Mouse (Mus musculus): ENCODE measurements at regions not wholly inside any gene's neighbourhood (a gene's known extent, or its start where the extent isn't known, plus 50 kb on each side); places are given as distances from the start of the nearest gene placed in this dataset.

- Histone ChIP-seq H3K36me3 (ENCODE audit: control insufficient read depth, insufficient read depth) (no peaks in the 10 kb centered on the region), H3K4me3 (ENCODE audit: insufficient read depth, poor library complexity, severe bottlenecking) (no peak overlapping the region), H3ac (ENCODE audit: control insufficient read depth, insufficient read length, low read depth) (no peak overlapping the region), H3K79me3 (ENCODE audit: low read depth) (no peaks in the 10 kb centered on the region), H3K27me3 (ENCODE audit: control insufficient read depth, insufficient read depth, insufficient read length) (peaks cover 39% of the 10 kb centered on the region), H3K79me2 (ENCODE audit: control insufficient read depth, insufficient read depth) (no peaks in the 10 kb centered on the region)
- no peak for TF ChIP-seq MYOG (IDR thresholded peaks at IDR 0.05; ENCODE audit: control insufficient read depth, extremely low read depth, insufficient read length)
- TF ChIP-seq CTCF (IDR thresholded peaks at IDR 0.05; ENCODE audit: control insufficient read depth, insufficient read depth, insufficient read length), result no peak
- no peak for TF ChIP-seq CEBPB (IDR thresholded peaks at IDR 0.05; ENCODE audit: low read depth)
- no peak for TF ChIP-seq FOSL1 (IDR thresholded peaks at IDR 0.05; ENCODE audit: insufficient read depth, low read length, poor library complexity, severe bottlenecking)
- no peak for TF ChIP-seq MYOD1 (IDR thresholded peaks at IDR 0.05; ENCODE audit: control insufficient read depth, insufficient read length, low read depth)
- TF ChIP-seq MAX (IDR thresholded peaks at IDR 0.05), result no peak
- TF ChIP-seq USF1 (IDR thresholded peaks at IDR 0.05; ENCODE audit: low read depth), result no peak
Measured at GRCm38 (mm10) chr17:79960688-79961087, 64.8 kb upstream of the Atl2 start.

- H3K36me3 ChIP-seq (ENCODE audit: control insufficient read depth, insufficient read depth), result no peaks in the 10 kb centered on the region
- peaks cover 49% of the 10 kb centered on the region for H3K27me3 ChIP-seq (ENCODE audit: control insufficient read depth, insufficient read depth, insufficient read length)
- no peak overlapping the region for H3ac ChIP-seq (ENCODE audit: control insufficient read depth, insufficient read length, low read depth)
Measured at GRCm38 (mm10) chr17:79955267-79955666, 59.3 kb upstream of the Atl2 start.

GRCm38 (mm10) chr17:79954624-79955244, 58.8 kb upstream of the Atl2 start:
- Histone ChIP-seq H3K27me3 (ENCODE audit: control insufficient read depth, insufficient read depth, insufficient read length) (peaks cover 47% of the 10 kb centered on the region), H3K36me3 (ENCODE audit: control insufficient read depth, insufficient read depth) (no peaks in the 10 kb centered on the region), H3K79me3 (ENCODE audit: low read depth) (no peaks in the 10 kb centered on the region), H3ac (ENCODE audit: control insufficient read depth, insufficient read length, low read depth) (no peak overlapping the region), H3K4me3 (ENCODE audit: insufficient read depth, poor library complexity, severe bottlenecking) (no peak overlapping the region), H3K79me2 (ENCODE audit: control insufficient read depth, insufficient read depth) (no peaks in the 10 kb centered on the region)
- TF ChIP-seq FOSL1 (IDR thresholded peaks at IDR 0.05; ENCODE audit: insufficient read depth, low read length, poor library complexity, severe bottlenecking) (no peak), USF1 (IDR thresholded peaks at IDR 0.05; ENCODE audit: low read depth) (no peak), MYOD1 (IDR thresholded peaks at IDR 0.05; ENCODE audit: control insufficient read depth, insufficient read length, low read depth) (no peak), CEBPB (IDR thresholded peaks at IDR 0.05; ENCODE audit: low read depth) (no peak), CTCF (IDR thresholded peaks at IDR 0.05; ENCODE audit: control insufficient read depth, insufficient read depth, insufficient read length) (no peak), MYOG (IDR thresholded peaks at IDR 0.05; ENCODE audit: control insufficient read depth, extremely low read depth, insufficient read length) (no peak), MAX (IDR thresholded peaks at IDR 0.05) (no peak)

More at GRCm38 (mm10) chr17:79955267-79955666, 59.3 kb upstream of the Atl2 start:
- Histone ChIP-seq H3K79me3 (ENCODE audit: low read depth) (no peaks in the 10 kb centered on the region), H3K4me3 (ENCODE audit: insufficient read depth, poor library complexity, severe bottlenecking) (no peak overlapping the region), H3K79me2 (ENCODE audit: control insufficient read depth, insufficient read depth) (no peaks in the 10 kb centered on the region)
- TF ChIP-seq MYOD1 (IDR thresholded peaks at IDR 0.05; ENCODE audit: control insufficient read depth, insufficient read length, low read depth), result no peak
- no peak for TF ChIP-seq MAX (IDR thresholded peaks at IDR 0.05)
- no peak for TF ChIP-seq FOSL1 (IDR thresholded peaks at IDR 0.05; ENCODE audit: insufficient read depth, low read length, poor library complexity, severe bottlenecking)
- TF ChIP-seq CEBPB (IDR thresholded peaks at IDR 0.05; ENCODE audit: low read depth), result no peak
- no peak for TF ChIP-seq MYOG (IDR thresholded peaks at IDR 0.05; ENCODE audit: control insufficient read depth, extremely low read depth, insufficient read length)
- TF ChIP-seq USF1 (IDR thresholded peaks at IDR 0.05; ENCODE audit: low read depth), result no peak
- TF ChIP-seq CTCF (IDR thresholded peaks at IDR 0.05; ENCODE audit: control insufficient read depth, insufficient read depth, insufficient read length), result no peak

- H3K27me3 ChIP-seq (ENCODE audit: control insufficient read depth, insufficient read depth, insufficient read length), result peaks cover 29% of the 10 kb centered on the region
- no peaks in the 10 kb centered on the region for H3K36me3 ChIP-seq (ENCODE audit: control insufficient read depth, insufficient read depth)
- H3K79me2 ChIP-seq (ENCODE audit: control insufficient read depth, insufficient read depth), result no peaks in the 10 kb centered on the region
- no peaks in the 10 kb centered on the region for H3K79me3 ChIP-seq (ENCODE audit: low read depth)
- no peak overlapping the region for H3ac ChIP-seq (ENCODE audit: control insufficient read depth, insufficient read length, low read depth)
- no peak overlapping the region for H3K4me3 ChIP-seq (ENCODE audit: insufficient read depth, poor library complexity, severe bottlenecking)
- no peak for TF ChIP-seq CEBPB (IDR thresholded peaks at IDR 0.05; ENCODE audit: low read depth)
- no peak for TF ChIP-seq CTCF (IDR thresholded peaks at IDR 0.05; ENCODE audit: control insufficient read depth, insufficient read depth, insufficient read length)
- TF ChIP-seq FOSL1 (IDR thresholded peaks at IDR 0.05; ENCODE audit: insufficient read depth, low read length, poor library complexity, severe bottlenecking), result no peak
- no peak for TF ChIP-seq MYOG (IDR thresholded peaks at IDR 0.05; ENCODE audit: control insufficient read depth, extremely low read depth, insufficient read length)
- no peak for TF ChIP-seq MAX (IDR thresholded peaks at IDR 0.05)
- no peak for TF ChIP-seq USF1 (IDR thresholded peaks at IDR 0.05; ENCODE audit: low read depth)
- TF ChIP-seq MYOD1 (IDR thresholded peaks at IDR 0.05; ENCODE audit: control insufficient read depth, insufficient read length, low read depth), result no peak
Measured at GRCm38 (mm10) chr17:79948591-79949475, 52.9 kb upstream of the Atl2 start.
